24 mouse cellular contexts compared by ENCODE assay signal in genomic region chr4:95091536-95091935, GRCm38 (mm10). TPM values are rescaled to one million over a fixed set of nuclear protein-coding genes. Genes with fewer than 3 reads are reported as not detected.
DNase-seq lines count a peak whose midpoint lies in the region; ATAC-seq lines count a peak whose summit lies in the region.
"Had no signal": no experiment of that assay in that cellular context is flagged by ENCODE, and none has a peak within 500 bp of the region (broad histone marks: within the 10 kb centered on the region; RNA-seq: fewer than 3 reads in every experiment).

No protein-coding gene starts in this region.

- peak; percentile 76 for DNase-seq in heart, adult 11 months
- peak; percentile 2 for DNase-seq in kidney, postnatal 10 days
- DNase-seq in kidney, adult 11 months = no peak
- DNase-seq in testis, postnatal 10 days (ENCODE audit: low spot score) = peak; percentile 23
- DNase-seq in testis, postnatal 14 days (ENCODE audit: low spot score) = no peak
- DNase-seq: adrenal gland, adult 8-10 months; adrenal gland, postnatal 14 days; adrenal gland, postnatal 36 days; B cell, adult 2 months; cerebellum, adult 11-12 months; cerebellum, adult 2 months; cerebellum, adult 9-10 months; cerebellum, postnatal 10 days; cerebellum, postnatal 25 days had no signal

- no peak overlapping the region for H3K9ac ChIP-seq in heart, embryonic 11.5 days (ENCODE audit: low read depth, low read length)
- H3K9ac ChIP-seq: embryonic facial prominence, embryonic 12.5 days; forebrain, embryonic 13.5 days; forebrain, embryonic 15.5 days had no signal

- H3K4me1 ChIP-seq in heart, embryonic 11.5 days (ENCODE audit: control insufficient read depth, insufficient read depth, low read length) = no peaks in the 10 kb centered on the region; the same call in 1 of the 2 replicates
- H3K4me1 ChIP-seq: forebrain, embryonic 13.5 days; forebrain, embryonic 15.5 days had no signal

- no peak overlapping the region for H3K27ac ChIP-seq in heart, embryonic 11.5 days (ENCODE audit: low read depth, low read length)
- H3K27ac ChIP-seq: embryonic facial prominence, embryonic 10.5 days; embryonic facial prominence, embryonic 12.5 days; forebrain, embryonic 13.5 days; forebrain, embryonic 15.5 days had no signal

- H3K4me2 ChIP-seq in heart, embryonic 11.5 days = no peak overlapping the region
- H3K4me2 ChIP-seq: embryonic facial prominence, embryonic 12.5 days; forebrain, embryonic 13.5 days; forebrain, embryonic 15.5 days had no signal

- H3K27me3 ChIP-seq in heart, embryonic 11.5 days (ENCODE audit: control insufficient read depth, insufficient read depth, low read length) = no peaks in the 10 kb centered on the region
- H3K27me3 ChIP-seq: CH12.LX; embryonic facial prominence, embryonic 12.5 days; forebrain, embryonic 15.5 days; Patski had no signal

- no peaks in the 10 kb centered on the region for H3K36me3 ChIP-seq in heart, embryonic 11.5 days (ENCODE audit: control insufficient read depth, insufficient read depth, low read length)
- H3K36me3 ChIP-seq: embryonic facial prominence, embryonic 10.5 days; embryonic facial prominence, embryonic 12.5 days; forebrain, embryonic 15.5 days; G1E had no signal

- H3K4me3 ChIP-seq in heart, embryonic 11.5 days (ENCODE audit: low read depth, low read length) = no peak overlapping the region
- H3K4me3 ChIP-seq: embryonic facial prominence, embryonic 10.5 days; embryonic facial prominence, embryonic 12.5 days; forebrain, embryonic 13.5 days; forebrain, embryonic 15.5 days had no signal

- WGBS in heart, embryonic 11.5 days (ENCODE audit: insufficient replicate concordance) = 82% methylated on average over 4 of the region's 4 CpGs

- H3K9me3 ChIP-seq in heart, embryonic 11.5 days (replicated peaks; ENCODE audit: control insufficient read depth, low read length) = no peaks in the 10 kb centered on the region
- H3K9me3 ChIP-seq: embryonic facial prominence, embryonic 10.5 days; embryonic facial prominence, embryonic 12.5 days; forebrain, embryonic 13.5 days; forebrain, embryonic 15.5 days; G1E had no signal

- ATAC-seq in heart, embryonic 11.5 days (replicated peaks; ENCODE audit: insufficient number of reproducible peaks, low FRiP score, low TSS enrichment) = no peak
- ATAC-seq: activated CD4-positive, CD25-positive, alpha-beta regulatory T cell, adult 4 months; CD4-positive, CD25-positive, alpha-beta regulatory T cell, adult 4 months; forebrain, embryonic 13.5 days; forebrain, embryonic 15.5 days; Patski had no signal

RNA-seq across cellular contexts. Expression of gene Jun, which starts 39.5 kb away (rescaled TPM):
- 33.6 and 34.5 TPM in 2 replicates for polyA plus RNA-seq in heart, embryonic 11.5 days (2014; fragmentation: Nextera tagmentation; extraction: Ambion mirVana)

Comparison
In these comparisons a context has a peak if more than half of its experiments do, and no peak if none do; other contexts are left out.
1. DNase-seq: peak in heart, adult 11 months (single experiment), kidney, postnatal 10 days (single experiment) and testis, postnatal 10 days (single experiment); none in kidney, adult 11 months (single experiment) and testis, postnatal 14 days (single experiment).